Mouse (Mus musculus) cortical plate, adult 2 months (tissue): ENCODE measurements around the gene Aagab.

Source experiments
- CTCF ChIP-seq: fragments of 200-500 bp; IDR thresholded peaks from 2 replicates; pipeline ENCODE4 v1.5.1; 2011; ENCODE audit warnings: mild to moderate bottlenecking, control low read depth, low read length; ENCODE audit not compliant: insufficient read depth; ENCODE audit errors: extremely low read depth
- POLR2A ChIP-seq: fragments of 200-500 bp; IDR thresholded peaks from 2 replicates; pipeline ENCODE4 v1.6.1; 2011; ENCODE audit warnings: mild to moderate bottlenecking, low read length, control low read depth; ENCODE audit not compliant: insufficient read depth; ENCODE audit errors: extremely low read depth

DNA sequence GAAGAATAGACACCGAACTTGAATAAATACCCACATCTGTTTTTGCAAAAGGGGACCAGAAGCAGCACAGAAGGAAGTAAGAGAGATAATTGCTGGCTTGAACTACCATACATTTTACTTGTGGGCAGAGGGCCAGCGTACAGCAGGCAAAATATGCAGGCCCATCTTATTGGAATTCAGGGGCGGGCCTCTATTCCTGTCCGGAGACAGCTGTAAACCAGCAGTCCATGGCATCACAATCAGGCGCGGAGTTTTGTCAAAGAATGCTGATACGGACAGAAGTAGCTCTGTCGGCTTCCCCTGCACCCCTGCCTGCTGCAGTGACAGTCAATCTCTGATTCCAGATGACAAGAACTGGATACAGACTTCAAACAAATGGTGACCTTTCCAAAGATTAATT lies 33.7 kb upstream of the Aagab start:
- TF ChIP-seq POLR2A (no peak), CTCF (no peak)
